Mouse (Mus musculus) small intestine, adult 2 months (tissue): ENCODE measurements around the gene Hist1h4h.

Experiments
- CTCF ChIP-seq: fragments of 200-500 bp; IDR thresholded peaks from 2 replicates; pipeline ENCODE4 v1.5.1; 2012; ENCODE audit warnings: low read depth, mild to moderate bottlenecking, control low read depth, inconsistent platforms, low read length, moderate library complexity, mixed read lengths; ENCODE audit not compliant: insufficient replicate concordance, insufficient read length; ENCODE audit errors: extremely low read depth
- POLR2A ChIP-seq: fragments of 200-500 bp; IDR thresholded peaks from 2 replicates; pipeline ENCODE4 v1.6.1; 2012; ENCODE audit warnings: low read depth, mild to moderate bottlenecking, control low read depth, inconsistent platforms, low read length, moderate library complexity

DNA sequence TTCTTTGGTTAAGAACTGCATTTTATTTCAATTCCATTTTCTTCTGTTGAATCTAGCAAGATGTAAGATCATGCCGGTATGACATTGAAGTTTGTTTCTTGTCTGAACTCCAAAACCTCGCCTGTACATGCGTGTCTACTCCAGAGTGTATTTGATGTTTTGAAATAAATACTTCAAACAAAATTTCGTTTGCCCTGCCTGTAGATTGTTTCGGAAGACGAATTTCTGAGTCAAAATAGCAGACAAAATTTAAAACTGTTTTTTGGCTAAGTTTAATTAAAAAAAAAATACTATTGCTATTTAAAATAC, 12.6 kb upstream of the Hist1h4h start:
- TF ChIP-seq CTCF, result no peak
- TF ChIP-seq POLR2A, result no peak
